ENCODE assay signal across 9 mouse cellular contexts in genomic region chr1:90153099-90153744, GRCm38 (mm10). TPM values are rescaled to one million over a fixed set of nuclear protein-coding genes. Genes with fewer than 3 reads are reported as not detected.
DNase-seq lines count a peak whose midpoint lies in the region; ATAC-seq and TF ChIP-seq lines count a peak whose summit lies in the region.
"Had no signal": no experiment of that assay in that cellular context is flagged by ENCODE, and none has a peak within 500 bp of the region (broad histone marks: within the 10 kb centered on the region; RNA-seq: fewer than 3 reads in every experiment).

TSS of gene Iqca (minus strand) at chr1:90153401.

- H3K36me3 ChIP-seq in E14TG2a.4 (ENCODE audit: insufficient read depth, low read length): no peaks in the 10 kb centered on the region
- H3K36me3 ChIP-seq in hindbrain, embryonic 13.5 days: no peaks in the 10 kb centered on the region
- H3K36me3 ChIP-seq in lung, postnatal 0 days (ENCODE audit: insufficient read depth, low read length): no peaks in the 10 kb centered on the region

- peaks cover 53% of the 10 kb centered on the region for H3K27me3 ChIP-seq in E14TG2a.4 (ENCODE audit: insufficient read depth, low read length)
- 0 out of 2 replicates have a peak, but pooled peaks cover 8% of the 10 kb centered on the region for H3K27me3 ChIP-seq in hindbrain, embryonic 13.5 days
- H3K27me3 ChIP-seq in lung, postnatal 0 days (replicated peaks; ENCODE audit: insufficient read depth, low read length): no peaks in the 10 kb centered on the region
- H3K27me3 ChIP-seq: Patski had no signal

- peak within 1 kb of the TSS; percentile 48 for H3K4me3 ChIP-seq in E14TG2a.4 (replicated peaks; ENCODE audit: low read length)
- H3K4me3 ChIP-seq in hindbrain, embryonic 13.5 days: peak within 1 kb of the TSS; percentile 18
- no peak within 1 kb of the TSS for H3K4me3 ChIP-seq in lung, postnatal 0 days (ENCODE audit: low read depth, low read length)

- DNase-seq in cerebellum, postnatal 25 days: peak; percentile 16 to 45
- DNase-seq in gastrocnemius, adult 18-20 months (ENCODE audit: low spot score): peak; percentile 66
- DNase-seq in layer of hippocampus, postnatal 10 days (ENCODE audit: low spot score in 2 of 2): peak; percentile 47 to 62
- DNase-seq in lung, postnatal 0 days (ENCODE audit: low spot score): peak; percentile 87
- DNase-seq in right cerebral cortex, adult 18-20 months: peak; percentile 75
- DNase-seq in urinary bladder, adult 2 months (ENCODE audit: low spot score): peak; percentile 27

- 4% methylated on average over 18 of the region's 18 CpGs for WGBS in hindbrain, embryonic 13.5 days
- 4% methylated on average over 18 of the region's 18 CpGs for WGBS in lung, postnatal 0 days

- H3K9ac ChIP-seq in hindbrain, embryonic 13.5 days: no peak within 1 kb of the TSS
- no peak within 1 kb of the TSS for H3K9ac ChIP-seq in lung, postnatal 0 days (replicated peaks; ENCODE audit: low read depth)

- H3K27ac ChIP-seq in hindbrain, embryonic 13.5 days: peak within 1 kb of the TSS; percentile 55
- H3K27ac ChIP-seq in lung, postnatal 0 days (ENCODE audit: low read length): no peak within 1 kb of the TSS

- H3K4me2 ChIP-seq in hindbrain, embryonic 13.5 days: peak within 1 kb of the TSS; percentile 53
- peak within 1 kb of the TSS; percentile 11 for H3K4me2 ChIP-seq in lung, postnatal 0 days (replicated peaks; ENCODE audit: low read depth, low read length)

- TF ChIP-seq EP300 in lung, postnatal 0 days (IDR thresholded peaks at IDR 0.05): no peak

- peak; percentile 93 for ATAC-seq in hindbrain, embryonic 13.5 days (ENCODE audit: low FRiP score)
- ATAC-seq in lung, postnatal 0 days: peak; percentile 95
- ATAC-seq: Patski had no signal

- peaks cover 19% of the 10 kb centered on the region for H3K4me1 ChIP-seq in E14TG2a.4 (replicated peaks; ENCODE audit: low read depth, low read length)
- peaks cover 20% of the 10 kb centered on the region for H3K4me1 ChIP-seq in hindbrain, embryonic 13.5 days (replicated peaks)
- no peaks in the 10 kb centered on the region for H3K4me1 ChIP-seq in lung, postnatal 0 days (ENCODE audit: insufficient read depth, low read depth, low read length)

- peaks cover 4% of the 10 kb centered on the region; the same call in 1 of the 2 replicates for H3K9me3 ChIP-seq in E14TG2a.4 (ENCODE audit: low read length)
- H3K9me3 ChIP-seq in hindbrain, embryonic 13.5 days: no peaks in the 10 kb centered on the region
- no peaks in the 10 kb centered on the region for H3K9me3 ChIP-seq in lung, postnatal 0 days (ENCODE audit: low read length)

- TF ChIP-seq CTCF in E14TG2a.4 (conservative IDR thresholded peaks at IDR 0.05; ENCODE audit: low read length): no peak; the same call in 1 of the 2 replicates
- peak; percentile 30; the same call in 1 of the 2 replicates for TF ChIP-seq CTCF in lung, postnatal 0 days (IDR thresholded peaks at IDR 0.05)

RNA-seq across cellular contexts. Expression of gene Iqca, which starts in this region (rescaled TPM):
- not detected for total RNA-seq in gastrocnemius, adult 18-20 months (2021)
- polyA plus RNA-seq in hindbrain, embryonic 13.5 days (2015; fragmentation: Nextera tagmentation; extraction: Ambion mirVana): 0.78 and 1.6 TPM in 2 replicates
- total RNA-seq in layer of hippocampus, postnatal 10 days (2021): 1 to 10 TPM; 1.1 to 2.2 TPM
- 4.6 and 5.7 TPM in 2 replicates for polyA plus RNA-seq in lung, postnatal 0 days (2015; fragmentation: Nextera tagmentation; extraction: Ambion mirVana)
- polyA plus RNA-seq in urinary bladder, adult 2 months (2012; rRNA removed): 0.09 TPM in 1 of 2 replicates, not detected in the other

Comparison
In these comparisons a context has a peak if more than half of its experiments do, and no peak if none do; other contexts are left out.
1. Peak in DNase-seq in gastrocnemius, adult 18-20 months; RNA of the gene not detected or under 1 TPM.
2. Peak in DNase-seq in urinary bladder, adult 2 months; RNA of the gene not detected or under 1 TPM.
3. DNase-seq: peak in every context shown above with its lines; median percentile 87 in lung, postnatal 0 days; 75 in right cerebral cortex, adult 18-20 months; 66 in gastrocnemius, adult 18-20 months; 54 in layer of hippocampus, postnatal 10 days; 30 in cerebellum, postnatal 25 days; 27 in urinary bladder, adult 2 months.